Mouse (Mus musculus) gastrocnemius, postnatal 14 days (tissue): ENCODE data around the gene Cbx4. TPM values are rescaled to one million over a fixed set of nuclear protein-coding genes. Genes with fewer than 3 reads are reported as not detected.
A peak's percentile ranks its signal among the peaks of the same experiment; 100 is the strongest.
"Not testable (repeated sequence)": the region's sequence is repeated elsewhere in the genome, so short reads cannot be mapped to it uniquely, and the experiment has no call there.

Experiments
- DNase-seq: peaks from one replicate; pipeline ENCODE4 v3.0.0; 2021; ENCODE audit warnings: mixed read lengths
- intact Hi-C: fragments of 180-260 bp; cut with DNase I; formaldehyde crosslinking; loops from one replicate; pipeline ENCODE4 v1.15.1; 2025; ENCODE audit warnings: low total_unique reads
- total RNA-seq, 2 experiments: library from RNA; stranded (reverse); gene quantifications; 2 replicates each; pipeline ENCODE4 v1.2.3; 2021

Gene Cbx4
- total RNA-seq, 2 experiments from 2014 or later, result 4.7 to 5.9 TPM

- DNase-seq, result no peak
- intact Hi-C loops, result no loop called here
Measured at GRCm38 (mm10) chr11:119116992-119117391, 31.0 kb upstream of the Cbx4 start.

GRCm38 (mm10) chr11:119112721-119113120 lies 26.7 kb upstream of the Cbx4 start:
- intact Hi-C loops, result no loop called here
- DNase-seq, result no peak

- DNase-seq, result no peak
- intact Hi-C loops, result no loop called here
Measured at GRCm38 (mm10) chr11:119111345-119111744, 25.3 kb upstream of the Cbx4 start.

DNA sequence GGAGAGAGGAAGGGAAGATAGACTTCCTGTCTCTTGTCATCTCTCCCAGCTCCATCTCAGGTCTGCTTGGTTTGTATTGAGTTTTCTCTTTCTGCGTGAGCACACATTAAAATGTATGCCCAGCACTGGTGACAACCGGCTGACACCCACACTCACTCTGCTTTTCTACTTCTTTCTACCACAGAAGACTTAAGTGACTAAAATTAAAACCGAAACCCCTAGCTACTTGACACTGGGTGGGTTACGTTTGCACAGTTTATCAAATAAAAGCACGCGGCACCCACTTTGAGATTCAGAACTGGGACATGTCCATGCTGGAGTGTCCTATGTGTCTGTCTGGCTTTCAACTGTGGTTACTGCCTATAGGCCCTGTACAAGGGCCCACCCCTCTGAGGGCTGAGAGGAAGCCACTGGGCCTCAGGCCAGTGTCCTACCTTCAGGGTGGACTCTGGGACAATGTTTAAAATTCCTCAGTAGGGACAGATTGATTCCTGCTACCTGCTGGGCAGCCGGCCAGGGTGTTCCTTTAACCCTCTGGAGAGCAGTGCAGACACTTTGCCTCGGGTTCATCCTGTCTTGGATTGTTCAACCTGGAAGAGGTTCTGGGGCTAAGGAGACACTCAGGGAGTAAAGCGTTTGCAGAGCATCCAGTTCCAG lies 23.5 kb upstream of the Cbx4 start:
- no peak for DNase-seq
- intact Hi-C loops, result no loop called here

DNA sequence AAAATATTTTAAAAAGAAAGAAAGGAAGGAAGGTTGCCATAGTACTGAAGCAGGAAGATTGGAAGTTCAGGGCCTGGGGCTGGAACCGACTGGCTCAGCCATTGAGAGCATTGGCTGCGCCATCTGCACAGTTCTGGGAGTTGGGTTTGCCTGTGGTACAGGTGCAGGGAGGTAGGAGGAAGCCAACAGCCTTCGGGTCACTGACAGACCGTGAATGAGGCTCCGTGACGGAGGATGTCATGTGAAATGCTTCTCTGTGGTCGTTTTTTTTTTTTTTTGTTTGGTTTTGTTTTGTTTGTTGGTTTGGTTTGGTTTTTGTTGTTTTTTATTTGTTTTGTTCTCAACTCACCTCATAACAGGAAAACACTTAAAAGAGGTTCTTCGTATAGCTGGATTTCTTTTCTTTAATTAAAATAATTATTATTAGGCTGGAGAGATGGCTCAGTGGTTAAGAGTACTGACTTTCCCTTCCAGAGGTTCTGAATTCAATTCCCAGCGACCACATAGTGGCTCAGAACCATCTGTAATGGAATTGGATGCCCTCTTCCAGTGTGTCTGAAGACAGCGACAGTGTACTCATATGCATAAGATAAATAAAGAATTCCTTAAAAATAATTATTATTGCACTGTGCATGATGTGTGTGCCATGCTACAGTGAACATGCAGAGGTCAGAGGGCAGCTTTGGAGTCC lies 22.7 kb upstream of the Cbx4 start:
- intact Hi-C loops, result no loop called here
- no peak for DNase-seq

GRCm38 (mm10) chr11:119106289-119106688 lies 20.3 kb upstream of the Cbx4 start:
- no peak for DNase-seq
- intact Hi-C loops, result no loop called here

DNA sequence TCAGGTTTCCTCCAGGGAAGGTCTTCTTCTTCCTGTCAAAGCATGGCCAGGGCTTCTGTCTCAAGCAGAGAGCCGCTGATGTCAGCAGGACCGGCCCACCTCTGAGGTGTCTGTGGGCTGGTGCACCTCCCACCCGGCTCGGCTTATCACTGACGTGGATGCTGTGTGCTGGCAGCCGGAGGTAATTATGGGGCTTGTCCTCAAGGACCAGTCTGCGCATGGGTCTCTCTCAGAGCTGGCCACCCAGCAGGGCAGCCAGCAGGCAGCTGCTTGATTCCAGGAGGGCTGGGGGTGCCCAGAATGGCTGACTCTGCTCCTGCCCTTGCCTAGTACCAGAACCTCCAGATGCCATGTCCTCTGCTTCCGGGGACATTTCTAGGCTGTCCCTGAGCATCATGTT lies 19.7 kb upstream of the Cbx4 start:
- DNase-seq, result no peak
- intact Hi-C loops, result no loop called here

DNA sequence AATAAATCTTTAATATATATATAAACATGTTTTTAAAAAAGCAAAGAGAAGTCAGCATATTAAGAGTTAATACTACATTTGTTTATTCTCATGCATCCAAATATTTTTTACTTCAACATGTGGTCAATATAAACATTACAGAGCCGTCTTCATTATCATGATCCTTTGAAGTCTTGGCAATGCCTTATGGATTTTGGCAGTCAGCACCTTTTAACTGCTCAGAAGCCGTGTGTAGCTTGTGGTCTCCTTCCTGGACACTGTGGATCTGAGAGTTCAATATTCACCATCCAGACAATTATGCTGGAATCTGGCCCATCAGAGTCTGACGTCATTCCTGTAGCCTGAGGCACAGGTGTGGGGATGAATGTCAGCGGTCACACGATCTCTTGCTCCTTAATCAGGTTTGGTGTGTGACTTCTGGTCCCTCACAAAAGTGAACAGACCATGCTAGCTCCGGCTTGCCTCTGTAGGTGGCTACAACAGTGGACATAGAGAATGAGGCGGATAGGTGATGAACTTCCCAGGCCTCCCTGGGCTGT lies 19.1 kb upstream of the Cbx4 start:
- DNase-seq, result no peak
- intact Hi-C loops, result no loop called here

DNA sequence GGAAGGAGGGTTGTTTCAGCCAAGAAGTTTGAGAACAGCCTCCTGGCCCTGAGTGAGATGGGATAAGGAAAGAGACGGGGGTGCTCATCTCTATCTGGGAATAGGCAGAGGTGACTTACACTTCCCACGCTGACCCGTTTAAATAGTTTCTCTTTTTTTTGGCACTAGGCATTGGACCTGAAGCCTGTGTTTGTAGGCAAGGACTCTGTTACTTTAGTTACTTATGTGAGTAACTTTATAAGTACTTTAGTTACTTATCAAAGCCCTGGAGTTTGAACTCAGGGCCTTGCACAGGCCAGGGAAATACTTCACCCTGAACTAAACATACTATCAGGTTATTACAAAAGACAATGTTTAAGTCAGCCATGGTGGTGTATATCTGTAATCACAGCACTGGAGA lies 18.0 kb upstream of the Cbx4 start:
- intact Hi-C loops, result no loop called here

DNA sequence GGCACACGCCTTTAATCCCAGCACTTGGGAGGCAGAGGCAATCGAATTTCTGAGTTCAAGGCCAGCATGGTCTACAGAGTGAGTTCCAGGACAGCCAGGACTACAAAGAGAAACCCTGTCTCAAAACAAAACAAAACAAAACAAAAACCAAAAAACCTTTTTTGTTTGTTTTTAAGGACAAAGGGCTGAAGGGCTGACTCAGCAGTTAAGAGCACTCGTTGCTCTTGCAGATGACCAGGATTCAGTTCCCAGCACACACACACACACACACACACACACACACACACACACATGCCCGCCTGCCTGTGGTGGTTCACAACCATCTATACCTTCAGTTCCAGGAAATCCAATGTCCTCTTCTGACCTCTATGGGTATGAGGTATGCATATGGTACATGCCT lies 14.3 kb upstream of the Cbx4 start:
- DNase-seq, intact Hi-C loops: not testable (repeated sequence)

More for the DNA sequence above, 18.0 kb upstream of the Cbx4 start:
- no peak for DNase-seq

GRCm38 (mm10) chr11:119098202-119098601 lies 12.2 kb upstream of the Cbx4 start:
- intact Hi-C loops, result no loop called here
- no peak for DNase-seq

GRCm38 (mm10) chr11:119095441-119095840 lies 9.4 kb upstream of the Cbx4 start:
- DNase-seq, result no peak
- intact Hi-C loops, result no loop called here

DNA sequence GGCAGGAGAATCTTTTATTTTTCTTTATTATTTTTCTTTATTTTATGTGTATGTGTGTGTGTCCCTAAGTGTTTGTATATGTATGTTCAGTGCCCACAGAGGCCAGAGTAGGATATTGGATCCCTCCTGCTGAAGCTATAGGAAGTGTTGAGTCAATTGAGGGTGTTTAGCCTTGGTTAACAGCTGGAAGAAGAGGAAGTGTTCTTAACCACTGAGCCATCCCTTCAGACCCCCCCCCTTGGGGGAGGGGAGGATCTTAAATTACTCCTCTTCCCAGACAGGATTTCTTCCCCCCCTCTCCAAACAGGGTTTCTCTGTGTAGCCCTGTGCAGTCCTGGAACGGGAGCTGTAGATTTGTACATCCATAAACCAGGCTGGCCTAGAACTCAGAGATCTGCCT lies 7.3 kb upstream of the Cbx4 start:
- no peak for DNase-seq
- intact Hi-C loops, result no loop called here

- intact Hi-C loops, result no loop called here
- no peak for DNase-seq
Measured at GRCm38 (mm10) chr11:119092286-119092685, 6.3 kb upstream of the Cbx4 start.

DNA sequence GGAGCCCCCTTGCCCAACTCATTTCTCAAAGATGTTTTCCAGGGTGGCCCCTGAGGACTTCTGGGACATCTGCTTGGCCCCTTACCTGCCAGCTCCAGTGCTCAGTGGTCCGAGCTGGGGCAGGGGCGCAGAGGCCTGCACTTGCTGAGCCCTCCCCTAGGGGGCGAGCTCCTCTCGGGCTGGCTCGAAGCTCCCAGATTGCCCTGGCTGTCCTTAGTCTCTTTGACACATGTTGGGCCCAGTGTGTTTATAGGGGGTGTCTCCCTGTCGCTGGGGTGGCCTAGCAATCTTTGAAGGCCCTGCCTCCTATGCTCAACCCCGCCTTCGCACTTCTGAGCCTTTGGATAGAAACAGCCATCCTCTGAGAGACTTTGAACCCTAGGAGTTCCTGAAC lies 5.6 kb upstream of the Cbx4 start:
- intact Hi-C loops, result no loop called here
- no peak for DNase-seq

GRCm38 (mm10) chr11:119090961-119091597 lies 5.1 kb upstream of the Cbx4 start:
- peak; percentile 79 for DNase-seq
- intact Hi-C loops, result no loop called here

DNA sequence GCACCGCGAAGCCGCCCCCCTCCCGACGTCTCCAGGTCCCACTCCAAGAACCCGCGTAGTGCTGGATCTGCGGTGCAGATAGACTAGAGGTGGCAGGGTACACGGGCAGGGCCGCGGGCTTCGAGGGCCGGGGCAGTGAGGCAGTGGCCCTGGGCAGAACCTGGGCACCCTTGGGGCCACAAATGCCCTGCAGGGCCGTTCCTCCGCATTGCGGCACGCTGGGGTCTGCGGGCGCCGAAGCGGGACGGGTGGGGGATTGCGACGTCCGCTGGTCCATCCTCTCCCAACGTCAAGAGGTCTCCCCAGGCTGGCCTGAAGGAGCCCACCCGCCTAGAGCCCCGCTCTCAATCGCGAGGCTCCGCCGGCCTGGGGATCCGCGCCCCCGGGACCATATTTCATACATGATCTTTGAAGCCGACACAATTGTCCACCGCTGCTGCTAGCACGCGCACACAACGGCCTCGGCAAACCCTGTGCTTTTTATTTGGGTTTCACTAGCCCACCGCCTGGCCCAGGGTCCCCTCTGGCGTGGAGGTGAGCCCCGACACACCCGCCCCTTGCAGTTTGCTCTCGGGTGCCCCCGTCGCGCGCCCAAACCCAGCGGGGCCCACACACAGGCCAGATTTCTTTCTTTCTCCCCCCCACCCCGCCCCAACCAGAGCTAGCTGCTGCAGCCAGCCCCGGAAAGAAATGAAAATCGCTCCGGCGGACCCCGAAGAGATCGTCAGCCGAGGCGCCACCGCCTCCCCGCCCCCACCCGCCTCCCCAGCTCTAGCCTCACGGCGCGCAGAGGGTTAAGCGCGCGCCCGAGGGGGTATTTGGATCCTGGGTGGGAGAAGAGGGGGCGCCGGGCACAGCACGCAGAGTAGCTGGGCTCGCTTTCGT lies 4.3 kb upstream of the Cbx4 start:
- no peak for DNase-seq
- intact Hi-C loops, result no loop called here

DNA sequence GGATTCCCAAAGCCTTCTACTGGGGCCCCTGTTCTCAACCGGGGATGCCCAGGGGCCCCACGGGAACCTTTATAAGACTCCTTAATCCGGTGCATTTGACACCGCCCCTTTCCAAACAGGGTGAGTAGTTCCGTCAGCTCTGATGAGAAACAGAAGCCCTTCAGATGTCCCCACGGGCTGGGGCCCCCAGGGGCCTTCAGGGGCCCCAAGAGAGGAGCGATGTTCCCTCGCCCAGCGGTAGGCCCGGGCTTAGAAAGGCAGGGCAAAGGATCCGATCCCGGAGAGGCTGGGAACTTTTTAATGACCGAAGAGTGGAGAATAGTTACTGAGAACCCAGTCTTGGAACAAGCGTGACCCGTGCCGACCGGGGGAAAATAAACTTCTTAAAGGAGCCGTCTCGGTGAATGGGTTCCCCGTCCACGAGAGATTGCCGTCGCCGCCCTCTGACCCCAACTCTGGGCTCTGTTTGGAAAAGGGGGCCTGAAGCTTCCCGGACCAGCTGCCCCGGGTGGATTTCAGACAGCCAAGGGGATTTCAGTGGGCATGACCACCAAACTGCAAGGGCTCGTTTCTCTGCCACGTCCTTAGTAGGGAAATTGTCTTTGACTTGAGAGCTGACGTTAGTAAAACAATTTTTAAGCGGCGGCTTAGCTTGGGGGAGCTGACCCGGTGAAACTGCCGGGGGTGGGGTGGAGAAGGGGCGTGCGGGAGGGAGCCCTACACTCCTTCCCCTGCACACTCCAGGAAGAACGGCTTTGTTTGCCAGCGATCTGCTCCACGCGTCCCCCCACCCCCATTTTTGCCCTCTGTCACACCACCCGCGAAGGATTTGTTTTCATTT lies 3.4 kb upstream of the Cbx4 start:
- DNase-seq, result no peak
- intact Hi-C loops, result loop anchor here (10.0 kb wide), 2 partner anchors 55 to 95 kb away; no protein-coding TSS in a partner anchor
